Mouse (Mus musculus) ES-Bruce4 (cell line): Measurements from ENCODE around the gene Ptprg. TPM values are rescaled to one million over a fixed set of nuclear protein-coding genes. Genes with fewer than 3 reads are reported as not detected.

ENCODE experiments used
- H3K27ac ChIP-seq: 2 replicates; pipeline ENCODE4 v1.5.1; 2012; ENCODE audit warnings: low read length, inconsistent platforms; ENCODE audit not compliant: insufficient read depth
- H3K27me3 ChIP-seq: 2 replicates; pipeline ENCODE4 v1.6.1; 2012; ENCODE audit warnings: mild to moderate bottlenecking, low read length, inconsistent platforms; ENCODE audit not compliant: control insufficient read depth, poor library complexity, insufficient read depth, severe bottlenecking
- H3K36me3 ChIP-seq: 2 replicates; pipeline ENCODE4 v1.6.1; 2012; ENCODE audit warnings: inconsistent platforms, mild to moderate bottlenecking, low read length, moderate library complexity; ENCODE audit not compliant: control insufficient read depth, poor library complexity, insufficient read depth, severe bottlenecking
- H3K4me1 ChIP-seq: one replicate; pipeline ENCODE4 v1.8.1; 2011; ENCODE audit warnings: low read length; ENCODE audit not compliant: control insufficient read depth, insufficient read depth
- H3K4me3 ChIP-seq: 2 replicates; pipeline ENCODE4 v1.5.1; 2011; ENCODE audit warnings: low read depth, mild to moderate bottlenecking, low read length
- H3K9ac ChIP-seq: 2 replicates; pipeline ENCODE4 v1.6.1; 2012; ENCODE audit warnings: low read depth, mild to moderate bottlenecking, inconsistent platforms; ENCODE audit not compliant: poor library complexity, severe bottlenecking
- H3K9me3 ChIP-seq: replicated peaks from 2 replicates; pipeline ENCODE4 v1.6.1; 2012; ENCODE audit warnings: mild to moderate bottlenecking, low read length, inconsistent platforms; ENCODE audit not compliant: control insufficient read depth, poor library complexity, insufficient read depth, severe bottlenecking
- CTCF ChIP-seq: IDR thresholded peaks from one replicate; pipeline ENCODE4 v1.8.1; 2011; ENCODE audit warnings: low read depth, low read length
- EP300 ChIP-seq: IDR thresholded peaks from 2 replicates; pipeline ENCODE4 v1.6.1; 2011; ENCODE audit warnings: low read depth, low read length; ENCODE audit not compliant: insufficient read depth
- POLR2A ChIP-seq: IDR thresholded peaks from one replicate; pipeline ENCODE4 v1.8.1; 2011; ENCODE audit warnings: low read length; ENCODE audit not compliant: insufficient read depth
- polyA plus RNA-seq: library from polyadenylated mRNA; stranded (reverse); fragments of >200 nt; gene quantifications from 2 replicates; pipeline ENCODE4 v1.2.4, GENCODE M21; 2011; ENCODE audit warnings: low read depth; ENCODE audit not compliant: missing spikeins, insufficient read depth, insufficient read length

Gene Ptprg
- polyA plus RNA-seq, 1 experiment = 27.4 TPM

DNA sequence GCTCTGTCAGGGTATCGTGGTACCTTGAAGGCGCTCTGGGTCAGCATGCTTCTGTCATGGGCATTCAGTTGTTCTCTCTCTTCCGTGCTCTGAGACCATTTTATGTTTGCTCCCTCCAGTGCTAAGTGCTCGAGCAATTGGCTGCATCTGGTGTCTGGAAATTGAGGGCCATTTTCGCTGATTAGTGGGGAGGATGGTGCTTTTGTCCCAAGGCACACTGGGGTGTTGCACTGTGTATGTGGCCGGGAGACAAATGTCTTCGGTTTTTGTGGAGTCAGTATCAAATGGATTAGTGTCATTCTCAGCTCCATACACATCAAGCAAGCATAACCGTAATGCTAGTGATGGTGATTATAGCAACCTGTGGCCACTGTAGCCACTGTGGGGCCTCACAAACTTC is 271.6 kb downstream of the Ptprg start:
- Histone ChIP-seq H3K4me1 (no peaks in the 10 kb centered on the region), H3K27ac (no peak overlapping the region), H3K27me3 (no peaks in the 10 kb centered on the region), H3K9ac (no peak overlapping the region), H3K36me3 (no peaks in the 10 kb centered on the region), H3K4me3 (no peak overlapping the region), H3K9me3 (no peaks in the 10 kb centered on the region)
- no peak for TF ChIP-seq CTCF
- TF ChIP-seq POLR2A = no peak
- no peak for TF ChIP-seq EP300

DNA sequence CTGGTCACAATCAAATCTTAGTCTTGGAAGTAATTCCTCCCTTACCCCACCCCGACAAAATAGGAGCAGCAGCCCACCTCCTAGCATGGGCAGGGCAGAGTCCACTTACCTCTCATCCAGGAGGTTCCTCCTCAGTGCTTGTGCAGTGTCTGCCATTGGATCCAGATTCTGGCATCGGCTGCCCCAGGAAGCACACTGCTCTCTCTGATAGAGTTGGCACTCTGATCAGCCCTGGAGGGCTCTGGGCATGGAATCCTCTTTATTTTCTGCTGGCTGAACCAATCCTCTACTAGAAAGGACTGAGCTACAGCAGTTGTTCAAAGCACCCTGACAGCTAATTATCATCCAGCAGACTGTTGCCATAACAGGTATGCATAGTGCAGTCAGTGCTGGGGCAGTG is 272.2 kb downstream of the Ptprg start:
- TF ChIP-seq POLR2A = no peak
- TF ChIP-seq EP300 = no peak
- TF ChIP-seq CTCF = no peak
- no peaks in the 10 kb centered on the region for H3K9me3 ChIP-seq
- H3K4me1 ChIP-seq = no peaks in the 10 kb centered on the region
- H3K36me3 ChIP-seq = no peaks in the 10 kb centered on the region
- H3K9ac ChIP-seq = no peak overlapping the region
- H3K4me3 ChIP-seq = no peak overlapping the region
- H3K27ac ChIP-seq = no peak overlapping the region
- H3K27me3 ChIP-seq = no peaks in the 10 kb centered on the region

DNA sequence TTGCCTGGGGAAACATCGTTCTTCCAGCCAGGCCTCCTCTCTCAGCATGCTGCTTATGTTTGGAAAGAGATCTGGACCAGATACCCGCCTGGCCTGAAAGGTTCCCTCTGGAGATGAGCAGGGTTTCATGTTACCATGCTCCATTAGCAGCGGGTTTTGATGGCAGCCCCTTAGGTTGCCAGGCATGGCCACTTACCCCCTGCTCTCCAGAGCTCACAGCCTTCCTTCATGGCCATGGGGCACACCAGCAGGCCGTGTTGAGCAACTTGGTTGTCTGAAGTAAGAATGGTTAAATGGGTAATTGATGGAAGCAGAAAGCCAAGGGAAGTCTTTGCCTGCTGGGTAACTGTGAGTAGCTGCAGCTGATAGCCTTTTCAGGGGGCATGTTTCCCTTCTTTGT is 274.8 kb downstream of the Ptprg start:
- H3K9ac ChIP-seq = no peak overlapping the region
- no peak for TF ChIP-seq POLR2A
- TF ChIP-seq CTCF = no peak
- TF ChIP-seq EP300 = no peak
- no peaks in the 10 kb centered on the region for H3K27me3 ChIP-seq
- no peaks in the 10 kb centered on the region for H3K36me3 ChIP-seq
- no peak overlapping the region for H3K4me3 ChIP-seq
- no peak overlapping the region for H3K27ac ChIP-seq
- H3K9me3 ChIP-seq = no peaks in the 10 kb centered on the region
- H3K4me1 ChIP-seq = no peaks in the 10 kb centered on the region

DNA sequence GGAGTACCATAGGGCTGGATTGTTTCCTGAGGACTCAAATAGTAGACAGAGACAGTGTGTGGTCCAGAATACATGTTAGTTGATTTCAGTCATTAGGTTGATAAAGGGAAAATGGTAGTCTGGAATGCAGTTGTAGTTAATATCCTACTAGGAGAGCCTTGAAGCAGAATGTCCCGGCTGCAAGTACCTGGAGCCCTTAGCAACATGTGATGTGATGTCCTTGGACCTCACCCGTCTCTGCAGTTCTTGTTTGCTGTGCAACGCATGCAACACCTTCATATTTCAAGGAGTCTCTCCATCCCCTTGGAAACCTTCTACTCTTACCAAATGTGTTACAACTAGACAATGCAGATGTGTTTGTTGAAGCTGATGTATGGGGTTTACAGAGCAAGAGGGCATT is 280.3 kb downstream of the Ptprg start:
- no peaks in the 10 kb centered on the region for H3K27me3 ChIP-seq
- H3K9ac ChIP-seq = no peak overlapping the region
- peaks cover 2% of the 10 kb centered on the region for H3K4me1 ChIP-seq
- no peak overlapping the region for H3K27ac ChIP-seq
- H3K36me3 ChIP-seq = no peaks in the 10 kb centered on the region
- TF ChIP-seq EP300 (no peak), CTCF (no peak), POLR2A (no peak)
- H3K4me3 ChIP-seq = no peak overlapping the region
- H3K9me3 ChIP-seq = no peaks in the 10 kb centered on the region

DNA sequence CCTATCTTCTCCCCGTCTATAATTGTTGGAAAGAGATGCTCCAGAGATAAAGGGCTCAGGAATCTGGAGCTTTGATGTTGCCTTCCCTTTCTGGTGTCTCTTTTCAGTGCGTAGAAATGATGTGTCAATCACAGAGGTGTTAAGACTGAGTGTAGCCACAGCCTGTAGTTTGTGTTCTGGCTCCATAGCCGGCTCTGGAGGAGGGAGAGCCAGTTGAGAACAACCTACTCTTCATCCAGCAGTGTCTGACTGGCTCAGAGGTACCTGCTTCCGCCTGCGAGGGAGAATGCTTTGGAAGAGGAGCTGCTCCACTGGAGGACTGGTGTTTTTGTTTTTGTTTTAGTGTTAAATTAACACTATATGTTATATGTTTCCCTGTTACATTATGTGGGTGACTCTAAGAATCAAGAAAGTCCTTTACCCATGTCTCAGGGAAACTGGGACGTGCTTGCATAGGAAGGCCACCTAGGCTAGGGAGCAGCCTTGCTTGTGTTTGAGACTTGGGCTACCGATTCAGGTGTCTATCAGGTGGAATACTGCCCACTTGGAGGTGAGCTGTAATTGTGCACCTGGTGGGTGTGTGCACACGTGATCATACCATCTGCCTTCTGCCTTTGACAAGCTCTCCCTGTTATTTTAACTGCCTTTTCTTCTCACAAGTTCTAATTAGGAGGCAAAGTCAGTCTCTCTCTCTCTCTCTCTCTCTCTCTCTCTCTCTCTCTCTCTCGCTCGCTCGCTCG is 282.5 kb downstream of the Ptprg start:
- Histone ChIP-seq H3K27me3 (no peaks in the 10 kb centered on the region), H3K4me1 (peaks cover 2% of the 10 kb centered on the region), H3K9ac (no peak overlapping the region), H3K36me3 (no peaks in the 10 kb centered on the region), H3K27ac (no peak overlapping the region), H3K9me3 (no peaks in the 10 kb centered on the region), H3K4me3 (no peak overlapping the region)
- no peak for TF ChIP-seq CTCF
- no peak for TF ChIP-seq POLR2A
- TF ChIP-seq EP300 = no peak

DNA sequence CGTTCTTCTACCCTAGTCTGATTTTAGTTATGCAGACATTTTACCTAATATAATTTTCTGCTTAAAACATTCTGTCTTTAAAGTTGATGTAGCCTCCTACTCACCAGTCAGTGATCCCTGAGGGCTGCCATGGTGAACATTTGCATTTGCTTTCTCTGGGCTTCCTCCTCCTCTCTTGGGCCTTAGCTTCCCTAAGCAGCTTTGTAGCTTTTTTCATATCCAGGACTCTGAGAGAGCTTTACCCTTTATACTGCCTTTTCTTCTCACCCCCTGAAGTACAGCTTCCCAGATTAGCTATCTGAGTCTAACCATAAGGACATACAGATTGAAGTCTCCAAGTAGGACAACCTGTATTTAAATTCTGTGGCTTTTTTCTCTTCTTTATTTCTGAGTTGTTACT is 284.4 kb downstream of the Ptprg start:
- H3K9ac ChIP-seq = no peak overlapping the region
- no peaks in the 10 kb centered on the region for H3K27me3 ChIP-seq
- no peaks in the 10 kb centered on the region for H3K9me3 ChIP-seq
- no peak overlapping the region for H3K27ac ChIP-seq
- peaks cover 2% of the 10 kb centered on the region for H3K4me1 ChIP-seq
- H3K36me3 ChIP-seq = no peaks in the 10 kb centered on the region
- no peak overlapping the region for H3K4me3 ChIP-seq
- TF ChIP-seq POLR2A (no peak), CTCF (no peak), EP300 (no peak)
